Mouse (Mus musculus) stomach, postnatal 0 days (tissue): ENCODE measurements around the gene Fuca1.
A peak's percentile ranks its signal among the peaks of the same experiment; 100 is the strongest.

ENCODE experiments used
- CTCF ChIP-seq: IDR thresholded peaks from 2 replicates; pipeline ENCODE4 v1.5.1; 2016; ENCODE audit warnings: antibody characterized with exemption, low read depth, mild to moderate bottlenecking, moderate library complexity
- EP300 ChIP-seq: optimal IDR thresholded peaks from 2 replicates; pipeline ENCODE3; 2016; ENCODE audit warnings: antibody characterized with exemption

DNA sequence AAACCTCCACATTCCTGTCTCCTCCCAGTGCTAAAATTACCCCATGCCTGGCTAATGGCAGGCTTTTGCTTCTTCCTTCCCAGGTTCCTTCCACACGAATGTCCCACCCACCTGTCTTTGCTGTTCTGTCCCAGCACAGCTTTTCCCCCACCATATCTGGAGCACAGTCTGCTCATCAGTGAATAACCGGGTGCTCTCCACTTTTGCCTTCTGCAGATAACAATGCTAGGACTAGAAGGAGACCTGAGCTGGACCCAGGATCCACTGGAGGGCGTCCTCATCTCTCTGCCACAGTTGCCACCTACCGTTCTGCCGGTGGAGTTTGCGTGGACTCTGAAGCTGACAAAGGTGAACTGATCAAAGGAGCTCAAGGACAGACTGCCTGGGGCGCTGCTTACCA, 18.3 kb downstream of the Fuca1 start:
- TF ChIP-seq CTCF (0 out of 2 replicates have a peak, but pooled peaks have one; percentile 1), EP300 (no peak)
